Mouse (Mus musculus) embryonic stem cell, embryonic (primary cell): ENCODE results near the gene Fig4.

Experiments used
- CTCF ChIA-PET, 4 experiments: fragments of 300-600 bp in 2 of 4; fragments of 350-600 bp in 2 of 4; sonication (Branson Sonifier 250); formaldehyde crosslinking; loops; one replicate each; lab custom pipeline; 2022; ENCODE audit warnings: inconsistent platforms in 2 of 4; lab: Charles Lee
- POLR2A ChIA-PET, 4 experiments: fragments of 300-600 bp in 2 of 4; fragments of 350-600 bp in 2 of 4; sonication (Branson Sonifier 250); formaldehyde crosslinking; loops; one replicate each; lab custom pipeline; 2022; ENCODE audit warnings: antibody characterized with exemption in 4 of 4, inconsistent platforms in 1 of 4; lab: Charles Lee

Gene Fig4

GRCm38 (mm10) chr10:41241558-41242242, 61.4 kb downstream of the Fig4 start:
- ChIA-PET CTCF (no interaction called here), POLR2A (interaction anchor here in 1 of 4 experiments (0.6 kb wide), 1 partner anchor 508 kb away, joined by 5 read pairs; no protein-coding TSS in a partner anchor)

- ChIA-PET POLR2A (interaction anchor here in 2 of 4 experiments (0.6 kb wide), 2 partner anchors 508 to 996 kb away, joined by 4 to 5 read pairs; no protein-coding TSS in a partner anchor), CTCF (interaction anchor here in 1 of 4 experiments (1.1 kb wide), 1 partner anchor 139 kb away, joined by 3 read pairs; no protein-coding TSS in a partner anchor)
These were observed 62.0 kb downstream of the Fig4 start for GRCm38 (mm10) chr10:41241080-41241479.

GRCm38 (mm10) chr10:41236020-41236419, 67.0 kb downstream of the Fig4 start:
- POLR2A ChIA-PET, result no interaction called here

GRCm38 (mm10) chr10:41235584-41235983, 67.5 kb downstream of the Fig4 start:
- CTCF ChIA-PET, result interaction anchor here in 1 of 4 experiments (0.6 to 1.6 kb wide), 2 partner anchors 54 to 140 kb away, joined by 3 to 6 read pairs; no protein-coding TSS in a partner anchor

More at GRCm38 (mm10) chr10:41236020-41236419, 67.0 kb downstream of the Fig4 start:
- CTCF ChIA-PET, result interaction anchor here in 1 of 4 experiments (0.6 to 1.6 kb wide), 2 partner anchors 54 to 140 kb away, joined by 3 to 6 read pairs; no protein-coding TSS in a partner anchor

GRCm38 (mm10) chr10:41235159-41235558, 67.9 kb downstream of the Fig4 start:
- CTCF ChIA-PET, result no interaction called here

More at GRCm38 (mm10) chr10:41235584-41235983, 67.5 kb downstream of the Fig4 start:
- POLR2A ChIA-PET, result no interaction called here

GRCm38 (mm10) chr10:41234552-41234951, 68.5 kb downstream of the Fig4 start:
- ChIA-PET POLR2A (interaction anchor here in 2 of 4 experiments (0.6 to 0.8 kb wide), 2 partner anchors 179 to 452 kb away, joined by 3 to 4 read pairs; no protein-coding TSS in a partner anchor), CTCF (interaction anchor here in 1 of 4 experiments (0.5 kb wide), 1 partner anchor 22 kb away, joined by 3 read pairs; no protein-coding TSS in a partner anchor)

More at GRCm38 (mm10) chr10:41235159-41235558, 67.9 kb downstream of the Fig4 start:
- POLR2A ChIA-PET, result no interaction called here

GRCm38 (mm10) chr10:41233140-41233539, 69.9 kb downstream of the Fig4 start:
- CTCF ChIA-PET, result no interaction called here

GRCm38 (mm10) chr10:41231163-41231835, 71.8 kb downstream of the Fig4 start:
- CTCF ChIA-PET, result no interaction called here

More at GRCm38 (mm10) chr10:41233140-41233539, 69.9 kb downstream of the Fig4 start:
- POLR2A ChIA-PET, result no interaction called here

GRCm38 (mm10) chr10:41227626-41228025, 75.4 kb downstream of the Fig4 start:
- CTCF ChIA-PET, result no interaction called here
- POLR2A ChIA-PET, result interaction anchor here in 1 of 4 experiments (1.1 kb wide), 1 partner anchor 9 kb away, joined by 4 read pairs; no protein-coding TSS in a partner anchor

More at GRCm38 (mm10) chr10:41231163-41231835, 71.8 kb downstream of the Fig4 start:
- POLR2A ChIA-PET, result no interaction called here

GRCm38 (mm10) chr10:41223499-41223898, 79.6 kb downstream of the Fig4 start:
- POLR2A ChIA-PET, result no interaction called here
- CTCF ChIA-PET, result no interaction called here

- ChIA-PET POLR2A (interaction anchor here in 1 of 4 experiments (0.8 kb wide), 1 partner anchor 37 kb away, joined by 3 read pairs; no protein-coding TSS in a partner anchor), CTCF (no interaction called here)
These were observed 81.9 kb downstream of the Fig4 start for GRCm38 (mm10) chr10:41221204-41221603.

GRCm38 (mm10) chr10:41218897-41219296, 84.2 kb downstream of the Fig4 start:
- POLR2A ChIA-PET, result interaction anchor here in 2 of 4 experiments (1.1 to 1.5 kb wide), 2 partner anchors 9 to 462 kb away, joined by 3 to 4 read pairs; no protein-coding TSS in a partner anchor

GRCm38 (mm10) chr10:41214083-41214482, 89.0 kb downstream of the Fig4 start:
- POLR2A ChIA-PET, result no interaction called here
- CTCF ChIA-PET, result no interaction called here

More at GRCm38 (mm10) chr10:41218897-41219296, 84.2 kb downstream of the Fig4 start:
- CTCF ChIA-PET, result interaction anchor here in 1 of 4 experiments (0.9 kb wide), 1 partner anchor 10 kb away, joined by 3 read pairs; no protein-coding TSS in a partner anchor

GRCm38 (mm10) chr10:41209538-41209937, 93.5 kb downstream of the Fig4 start:
- ChIA-PET CTCF (interaction anchor here in 2 of 4 experiments (0.5 to 0.6 kb wide), 2 partner anchors 182 to 296 kb away, joined by 3 to 9 read pairs; no protein-coding TSS in a partner anchor), POLR2A (interaction anchor here (0.6 to 1.1 kb wide), 5 partner anchors 40 to 1673 kb away, joined by 3 to 4 read pairs (median 3); no protein-coding TSS in a partner anchor)

- POLR2A ChIA-PET, result interaction anchor here (0.6 to 1.1 kb wide), 6 partner anchors 41 to 462 kb away, joined by 3 to 4 read pairs (median 3); no protein-coding TSS in a partner anchor
These were observed 94.1 kb downstream of the Fig4 start for GRCm38 (mm10) chr10:41208860-41209377.

GRCm38 (mm10) chr10:41205647-41206046, 97.4 kb downstream of the Fig4 start:
- CTCF ChIA-PET, result no interaction called here

More at GRCm38 (mm10) chr10:41208860-41209377, 94.1 kb downstream of the Fig4 start:
- CTCF ChIA-PET, result interaction anchor here in 3 of 4 experiments (0.5 to 0.9 kb wide), 6 partner anchors 10 to 1426 kb away, joined by 3 to 9 read pairs (median 4); no protein-coding TSS in a partner anchor

GRCm38 (mm10) chr10:41204637-41205315, 98.3 kb downstream of the Fig4 start:
- POLR2A ChIA-PET, result no interaction called here

More at GRCm38 (mm10) chr10:41205647-41206046, 97.4 kb downstream of the Fig4 start:
- POLR2A ChIA-PET, result no interaction called here

GRCm38 (mm10) chr10:41204191-41204590, 98.9 kb downstream of the Fig4 start:
- POLR2A ChIA-PET, result no interaction called here
- CTCF ChIA-PET, result no interaction called here

More at GRCm38 (mm10) chr10:41204637-41205315, 98.3 kb downstream of the Fig4 start:
- CTCF ChIA-PET, result no interaction called here
